ENCODE assay signal across 17 mouse cellular contexts in the genomic region with DNA sequence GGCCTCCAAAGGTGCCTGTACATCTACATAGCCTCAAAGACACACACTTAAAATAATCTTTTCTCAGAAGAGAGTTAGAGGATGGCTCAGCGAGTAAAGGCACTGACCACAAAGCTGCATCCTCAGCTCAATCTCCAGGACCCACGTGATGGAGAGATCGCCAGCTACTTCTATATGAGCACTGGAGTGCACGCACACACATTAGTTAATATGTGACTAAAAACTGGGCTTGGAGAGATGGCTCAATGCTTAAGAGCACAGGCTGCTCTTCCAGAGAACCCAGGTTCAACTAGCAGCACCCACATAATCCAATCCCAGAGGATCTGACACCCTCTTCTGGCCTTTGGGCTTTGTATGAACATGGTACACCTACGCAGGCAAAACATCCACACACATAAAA. TPM values are rescaled to one million over a fixed set of nuclear protein-coding genes. Genes with fewer than 3 reads are reported as not detected.
A peak's percentile ranks its signal among the peaks of the same experiment; 100 is the strongest.
DNase-seq lines count a peak whose midpoint lies in the region; ATAC-seq and TF ChIP-seq lines count a peak whose summit lies in the region.
"Had no signal": no experiment of that assay in that cellular context is flagged by ENCODE, and none has a peak within 500 bp of the region (broad histone marks: within the 10 kb centered on the region; RNA-seq: fewer than 3 reads in every experiment).

No protein-coding gene starts in this region.

- H3K4me1 ChIP-seq in heart, embryonic 13.5 days: peaks cover 68% of the 10 kb centered on the region
- H3K4me1 ChIP-seq in bone marrow macrophage, adult 2 months (ENCODE audit: control insufficient read depth, insufficient read depth, low read length): peaks cover 40% of the 10 kb centered on the region
- peaks cover 33% of the 10 kb centered on the region for H3K4me1 ChIP-seq in small intestine, adult 2 months (ENCODE audit: control insufficient read depth, insufficient read depth, insufficient read length, low read length)
- no peaks in the 10 kb centered on the region for H3K4me1 ChIP-seq in forebrain, postnatal 0 days (ENCODE audit: insufficient read depth)
- H3K4me1 ChIP-seq in cerebellum, adult 2 months (ENCODE audit: control insufficient read depth, insufficient read depth, low read length): peaks cover 4% of the 10 kb centered on the region

- H3K27ac ChIP-seq in heart, embryonic 13.5 days (replicated peaks): peak overlapping the region; percentile 71; the same call in 1 of the 2 replicates
- 0 out of 2 replicates have a peak overlapping the region, but pooled peaks have one; percentile 89 for H3K27ac ChIP-seq in bone marrow macrophage, adult 2 months (ENCODE audit: insufficient read depth, low read depth, low read length)
- peak overlapping the region; percentile 73 for H3K27ac ChIP-seq in small intestine, adult 2 months (ENCODE audit: insufficient read depth, low read depth, low read length)
- no peak overlapping the region for H3K27ac ChIP-seq in forebrain, postnatal 0 days (ENCODE audit: low read depth, low read length)
- H3K27ac ChIP-seq in cerebellum, adult 2 months (ENCODE audit: insufficient read depth, low read length): no peak overlapping the region
- H3K27ac ChIP-seq: heart, adult 2 months; midbrain, embryonic 10.5 days had no signal

- H3K4me3 ChIP-seq in heart, embryonic 13.5 days: no peak overlapping the region
- no peak overlapping the region for H3K4me3 ChIP-seq in bone marrow macrophage, adult 2 months (ENCODE audit: insufficient read depth, low read length)
- H3K4me3 ChIP-seq in small intestine, adult 2 months (ENCODE audit: low read depth, low read length): no peak overlapping the region
- no peak overlapping the region for H3K4me3 ChIP-seq in forebrain, postnatal 0 days (ENCODE audit: low read depth, low read length)
- H3K4me3 ChIP-seq in cerebellum, adult 2 months (replicated peaks; ENCODE audit: insufficient read depth, low read depth, low read length): no peak overlapping the region
- H3K4me3 ChIP-seq: heart, adult 2 months; midbrain, embryonic 10.5 days; myocyte had no signal

- no peaks in the 10 kb centered on the region for H3K36me3 ChIP-seq in heart, embryonic 13.5 days
- H3K36me3 ChIP-seq in small intestine, adult 2 months (ENCODE audit: control insufficient read depth, insufficient read depth, low read length): no peaks in the 10 kb centered on the region
- H3K36me3 ChIP-seq in forebrain, postnatal 0 days (ENCODE audit: insufficient read depth): no peaks in the 10 kb centered on the region
- H3K36me3 ChIP-seq: midbrain, embryonic 10.5 days had no signal

- DNase-seq in heart, postnatal 4 days: no peak
- peak; percentile 36 to 60 for DNase-seq in kidney, postnatal 25 days
- DNase-seq in forebrain, postnatal 0 days: no peak
- DNase-seq in cerebellum, adult 2 months: no peak
- DNase-seq: adrenal gland, postnatal 25 days; heart, adult 2 months; left cerebral cortex, postnatal 4 days; right cerebral cortex, postnatal 25 days had no signal

- no peak for TF ChIP-seq POLR2A in bone marrow macrophage, adult 2 months (IDR thresholded peaks at IDR 0.05; ENCODE audit: borderline replicate concordance, low read depth, low read length)
- no peak for TF ChIP-seq POLR2A in small intestine, adult 2 months (IDR thresholded peaks at IDR 0.05; ENCODE audit: low read depth, low read length)
- no peak for TF ChIP-seq POLR2A in cerebellum, adult 2 months (IDR thresholded peaks at IDR 0.05; ENCODE audit: borderline replicate concordance, insufficient read depth, low read length)

- no peak overlapping the region for H3K4me2 ChIP-seq in heart, embryonic 13.5 days
- H3K4me2 ChIP-seq in forebrain, postnatal 0 days (ENCODE audit: low read depth): no peak overlapping the region

- no peaks in the 10 kb centered on the region for H3K9me3 ChIP-seq in heart, embryonic 13.5 days
- H3K9me3 ChIP-seq in forebrain, postnatal 0 days (ENCODE audit: low read length): no peaks in the 10 kb centered on the region
- H3K9me3 ChIP-seq: midbrain, embryonic 10.5 days had no signal

- 86% methylated on average over 5 of the region's 5 CpGs for WGBS in heart, embryonic 13.5 days
- WGBS in small intestine, adult 2 months: 32% methylated on average over 5 of the region's 5 CpGs
- 95% methylated on average over 5 of the region's 5 CpGs for WGBS in forebrain, postnatal 0 days
- 95% methylated on average over 5 of the region's 5 CpGs for WGBS in cerebellum, adult 2 months

- no peak for TF ChIP-seq CTCF in bone marrow macrophage, adult 2 months (IDR thresholded peaks at IDR 0.05; ENCODE audit: low read depth, low read length)
- TF ChIP-seq CTCF in small intestine, adult 2 months (IDR thresholded peaks at IDR 0.05; ENCODE audit: extremely low read depth, insufficient read length, insufficient replicate concordance, low read depth, low read length): no peak
- no peak for TF ChIP-seq CTCF in forebrain, postnatal 0 days (IDR thresholded peaks at IDR 0.05; ENCODE audit: low read depth)
- TF ChIP-seq CTCF in cerebellum, adult 2 months (IDR thresholded peaks at IDR 0.05; ENCODE audit: borderline replicate concordance, insufficient read depth, low read depth, low read length): no peak

- H3K27me3 ChIP-seq in heart, embryonic 13.5 days (replicated peaks): no peaks in the 10 kb centered on the region
- H3K27me3 ChIP-seq in small intestine, adult 2 months (ENCODE audit: control insufficient read depth, insufficient read depth, low read length): no peaks in the 10 kb centered on the region
- H3K27me3 ChIP-seq in forebrain, postnatal 0 days (ENCODE audit: insufficient read depth, low read length): no peaks in the 10 kb centered on the region
- H3K27me3 ChIP-seq in cerebellum, adult 2 months (ENCODE audit: control insufficient read depth, insufficient read depth, low read length): no peaks in the 10 kb centered on the region

- no peak for ATAC-seq in heart, embryonic 13.5 days (ENCODE audit: extremely low read depth, insufficient number of reproducible peaks, low FRiP score, low TSS enrichment)
- ATAC-seq in forebrain, postnatal 0 days: no peak
- ATAC-seq in CD4-positive, CD25-positive, alpha-beta regulatory T cell, adult 4 months: no peak

- 0 out of 2 replicates have a peak overlapping the region, but pooled peaks have one; percentile 52 for H3K9ac ChIP-seq in heart, embryonic 13.5 days
- no peak overlapping the region for H3K9ac ChIP-seq in forebrain, postnatal 0 days

RNA-seq across cellular contexts. Expression of a gene that starts 14.7 kb away (rescaled TPM):
- polyA plus RNA-seq in heart, embryonic 13.5 days (2015; fragmentation: Nextera tagmentation; extraction: Ambion mirVana): 74.7 and 76.3 TPM in 2 replicates
- 10 to 100 TPM; 41.6 to 41.8 TPM for total RNA-seq in heart, postnatal 4 days (2021)
- polyA plus RNA-seq in bone marrow macrophage, adult 2 months (2012; ENCODE audit: insufficient read depth, insufficient read length, missing spikeins): 61.2 and 65.1 TPM in 2 replicates
- 5.4 and 14.8 TPM in 2 replicates for polyA plus RNA-seq in small intestine, adult 2 months (2012; rRNA removed)
- total RNA-seq in forebrain, postnatal 0 days (2014; rRNA removed): 109 and 120 TPM in 2 replicates
- polyA plus RNA-seq in forebrain, postnatal 0 days (2015; fragmentation: Nextera tagmentation; extraction: Ambion mirVana): 104 and 118 TPM in 2 replicates
- 25.6 and 27.4 TPM in 2 replicates for polyA plus RNA-seq in cerebellum, adult 2 months (2012; rRNA removed)
- 10 to 100 TPM; 95.0 to 98.5 TPM for polyA plus RNA-seq in CD4-positive, CD25-positive, alpha-beta regulatory T cell, adult 4 months (2017; shearing (Covaris generic))

RNA-seq across cellular contexts. Expression of a gene that starts 23.5 kb away (rescaled TPM):
- 0.14 TPM in 1 of 2 replicates, not detected in the other for polyA plus RNA-seq in heart, embryonic 13.5 days (2015; fragmentation: Nextera tagmentation; extraction: Ambion mirVana)
- total RNA-seq in heart, postnatal 4 days (2021): not detected
- not detected in 2 replicates for polyA plus RNA-seq in bone marrow macrophage, adult 2 months (2012; ENCODE audit: insufficient read depth, insufficient read length, missing spikeins)
- 0.05 TPM in 1 of 2 replicates, not detected in the other for polyA plus RNA-seq in small intestine, adult 2 months (2012; rRNA removed)
- 8.1 and 9.8 TPM in 2 replicates for total RNA-seq in forebrain, postnatal 0 days (2014; rRNA removed)
- polyA plus RNA-seq in forebrain, postnatal 0 days (2015; fragmentation: Nextera tagmentation; extraction: Ambion mirVana): 3.2 and 5.3 TPM in 2 replicates
- 6.2 and 6.5 TPM in 2 replicates for polyA plus RNA-seq in cerebellum, adult 2 months (2012; rRNA removed)
- polyA plus RNA-seq in CD4-positive, CD25-positive, alpha-beta regulatory T cell, adult 4 months (2017; shearing (Covaris generic)): under 1 TPM in 1 of 2 experiments, not detected in 1; 0.15 TPM
- total RNA-seq: common myeloid progenitor, adult 5-6 weeks; heart, adult 2 months; heart, postnatal 25 days had no signal

RNA-seq across cellular contexts. Expression of a gene that starts 38.6 kb away (rescaled TPM):
- polyA plus RNA-seq in heart, embryonic 13.5 days (2015; fragmentation: Nextera tagmentation; extraction: Ambion mirVana): 0.20 and 1.3 TPM in 2 replicates
- under 1 TPM; 0.31 to 0.34 TPM for total RNA-seq in heart, postnatal 4 days (2021)
- not detected in 2 replicates for polyA plus RNA-seq in bone marrow macrophage, adult 2 months (2012; ENCODE audit: insufficient read depth, insufficient read length, missing spikeins)
- polyA plus RNA-seq in small intestine, adult 2 months (2012; rRNA removed): 0.86 and 0.91 TPM in 2 replicates
- 0.10 and 0.38 TPM in 2 replicates for total RNA-seq in forebrain, postnatal 0 days (2014; rRNA removed)
- polyA plus RNA-seq in forebrain, postnatal 0 days (2015; fragmentation: Nextera tagmentation; extraction: Ambion mirVana): 0.16 and 0.27 TPM in 2 replicates
- polyA plus RNA-seq in cerebellum, adult 2 months (2012; rRNA removed): 0.11 and 0.47 TPM in 2 replicates
- not detected for polyA plus RNA-seq in CD4-positive, CD25-positive, alpha-beta regulatory T cell, adult 4 months (2017; shearing (Covaris generic))
- total RNA-seq: heart, postnatal 25 days; layer of hippocampus, postnatal 25 days had no signal
- polyA plus RNA-seq: heart, adult 2 months had no signal

RNA-seq across cellular contexts. Expression of a gene that starts 44.8 kb away (rescaled TPM):
- polyA plus RNA-seq in heart, embryonic 13.5 days (2015; fragmentation: Nextera tagmentation; extraction: Ambion mirVana): 29.4 and 30.3 TPM in 2 replicates
- 10 to 100 TPM; 16.7 to 16.9 TPM for total RNA-seq in heart, postnatal 4 days (2021)
- polyA plus RNA-seq in bone marrow macrophage, adult 2 months (2012; ENCODE audit: insufficient read depth, insufficient read length, missing spikeins): 22.4 and 23.8 TPM in 2 replicates
- 88.8 and 107 TPM in 2 replicates for polyA plus RNA-seq in small intestine, adult 2 months (2012; rRNA removed)
- 46.6 and 48.7 TPM in 2 replicates for total RNA-seq in forebrain, postnatal 0 days (2014; rRNA removed)
- polyA plus RNA-seq in forebrain, postnatal 0 days (2015; fragmentation: Nextera tagmentation; extraction: Ambion mirVana): 38.8 and 47.0 TPM in 2 replicates
- 135 and 140 TPM in 2 replicates for polyA plus RNA-seq in cerebellum, adult 2 months (2012; rRNA removed)
- 10 to 100 TPM; 22.4 to 48.3 TPM for polyA plus RNA-seq in CD4-positive, CD25-positive, alpha-beta regulatory T cell, adult 4 months (2017; shearing (Covaris generic))

RNA-seq across cellular contexts. Expression of a gene that starts 54.9 kb away (rescaled TPM):
- 2.6 and 2.8 TPM in 2 replicates for polyA plus RNA-seq in heart, embryonic 13.5 days (2015; fragmentation: Nextera tagmentation; extraction: Ambion mirVana)
- 1 to 10 TPM; 7.1 to 8.1 TPM for total RNA-seq in heart, postnatal 4 days (2021)
- polyA plus RNA-seq in bone marrow macrophage, adult 2 months (2012; ENCODE audit: insufficient read depth, insufficient read length, missing spikeins): 3.3 and 5.7 TPM in 2 replicates
- 10.1 and 17.6 TPM in 2 replicates for polyA plus RNA-seq in small intestine, adult 2 months (2012; rRNA removed)
- total RNA-seq in forebrain, postnatal 0 days (2014; rRNA removed): 20.4 and 22.0 TPM in 2 replicates
- polyA plus RNA-seq in forebrain, postnatal 0 days (2015; fragmentation: Nextera tagmentation; extraction: Ambion mirVana): 9.4 and 12.1 TPM in 2 replicates
- 50.8 and 53.5 TPM in 2 replicates for polyA plus RNA-seq in cerebellum, adult 2 months (2012; rRNA removed)
- under 1 TPM; 0.32 to 0.54 TPM for polyA plus RNA-seq in CD4-positive, CD25-positive, alpha-beta regulatory T cell, adult 4 months (2017; shearing (Covaris generic))

Comparison
In these comparisons a context has a peak if more than half of its experiments do, and no peak if none do; other contexts are left out.
1. H3K27ac ChIP-seq: peak in heart, embryonic 13.5 days (single experiment), bone marrow macrophage, adult 2 months (single experiment) and small intestine, adult 2 months (single experiment); none in forebrain, postnatal 0 days (single experiment) and cerebellum, adult 2 months (single experiment).
2. DNase-seq: peak in kidney, postnatal 25 days (2 of 2); none in heart, postnatal 4 days (single experiment), forebrain, postnatal 0 days (single experiment) and cerebellum, adult 2 months (0 of 2).